Mouse (Mus musculus): ENCODE results near the gene F2. TPM values are rescaled to one million over a fixed set of nuclear protein-coding genes. Genes with fewer than 3 reads are reported as not detected.

F2 gene
- polyA plus RNA-seq, 1 experiment = 0.57 TPM

- Histone ChIP-seq H3K4me3 (ENCODE audit: low read depth, low read length) (no peak overlapping the region), H3K36me3 (ENCODE audit: control insufficient read depth, insufficient read depth, low read length, poor library complexity, severe bottlenecking) (peaks cover 18% of the 10 kb centered on the region), H3K9ac (ENCODE audit: low read depth, poor library complexity, severe bottlenecking) (no peak overlapping the region), H3K4me1 (ENCODE audit: control insufficient read depth, insufficient read depth, low read length) (no peaks in the 10 kb centered on the region), H3K27ac (ENCODE audit: insufficient read depth, low read length) (no peak overlapping the region), H3K9me3 (replicated peaks; ENCODE audit: control insufficient read depth, insufficient read depth, low read length, poor library complexity, severe bottlenecking) (no peaks in the 10 kb centered on the region), H3K27me3 (ENCODE audit: control insufficient read depth, insufficient read depth, low read length, poor library complexity, severe bottlenecking) (no peaks in the 10 kb centered on the region)
- TF ChIP-seq POLR2A (IDR thresholded peaks at IDR 0.05; ENCODE audit: insufficient read depth, low read length) (no peak), CTCF (IDR thresholded peaks at IDR 0.05; ENCODE audit: low read depth, low read length) (no peak), EP300 (IDR thresholded peaks at IDR 0.05; ENCODE audit: insufficient read depth, low read depth, low read length) (no peak)
Measured at GRCm38 (mm10) chr2:91645811-91646210, 9.6 kb upstream of the F2 start.

- TF ChIP-seq EP300 (IDR thresholded peaks at IDR 0.05; ENCODE audit: insufficient read depth, low read depth, low read length) = no peak
- no peak for TF ChIP-seq POLR2A (IDR thresholded peaks at IDR 0.05; ENCODE audit: insufficient read depth, low read length)
- TF ChIP-seq CTCF (IDR thresholded peaks at IDR 0.05; ENCODE audit: low read depth, low read length) = no peak
- Histone ChIP-seq H3K4me3 (ENCODE audit: low read depth, low read length) (no peak overlapping the region), H3K4me1 (ENCODE audit: control insufficient read depth, insufficient read depth, low read length) (no peaks in the 10 kb centered on the region), H3K27ac (ENCODE audit: insufficient read depth, low read length) (no peak overlapping the region), H3K27me3 (ENCODE audit: control insufficient read depth, insufficient read depth, low read length, poor library complexity, severe bottlenecking) (no peaks in the 10 kb centered on the region), H3K9me3 (replicated peaks; ENCODE audit: control insufficient read depth, insufficient read depth, low read length, poor library complexity, severe bottlenecking) (no peaks in the 10 kb centered on the region), H3K9ac (ENCODE audit: low read depth, poor library complexity, severe bottlenecking) (no peak overlapping the region), H3K36me3 (ENCODE audit: control insufficient read depth, insufficient read depth, low read length, poor library complexity, severe bottlenecking) (peaks cover 18% of the 10 kb centered on the region)
Measured at GRCm38 (mm10) chr2:91645354-91645753, 9.1 kb upstream of the F2 start.

- no peak overlapping the region for H3K27ac ChIP-seq (ENCODE audit: insufficient read depth, low read length)
- no peak for TF ChIP-seq CTCF (IDR thresholded peaks at IDR 0.05; ENCODE audit: low read depth, low read length)
- TF ChIP-seq EP300 (IDR thresholded peaks at IDR 0.05; ENCODE audit: insufficient read depth, low read depth, low read length) = no peak
- TF ChIP-seq POLR2A (IDR thresholded peaks at IDR 0.05; ENCODE audit: insufficient read depth, low read length) = no peak
- H3K27me3 ChIP-seq (ENCODE audit: control insufficient read depth, insufficient read depth, low read length, poor library complexity, severe bottlenecking) = no peaks in the 10 kb centered on the region
- no peak overlapping the region for H3K4me3 ChIP-seq (ENCODE audit: low read depth, low read length)
- H3K4me1 ChIP-seq (ENCODE audit: control insufficient read depth, insufficient read depth, low read length) = no peaks in the 10 kb centered on the region
- H3K9ac ChIP-seq (ENCODE audit: low read depth, poor library complexity, severe bottlenecking) = no peak overlapping the region
- H3K36me3 ChIP-seq (ENCODE audit: control insufficient read depth, insufficient read depth, low read length, poor library complexity, severe bottlenecking) = peaks cover 18% of the 10 kb centered on the region
- H3K9me3 ChIP-seq (replicated peaks; ENCODE audit: control insufficient read depth, insufficient read depth, low read length, poor library complexity, severe bottlenecking) = no peaks in the 10 kb centered on the region
Measured at GRCm38 (mm10) chr2:91644021-91644420, 7.8 kb upstream of the F2 start.

- Histone ChIP-seq H3K36me3 (ENCODE audit: control insufficient read depth, insufficient read depth, low read length, poor library complexity, severe bottlenecking) (peaks cover 18% of the 10 kb centered on the region), H3K4me1 (ENCODE audit: control insufficient read depth, insufficient read depth, low read length) (no peaks in the 10 kb centered on the region), H3K27ac (ENCODE audit: insufficient read depth, low read length) (no peak overlapping the region), H3K27me3 (ENCODE audit: control insufficient read depth, insufficient read depth, low read length, poor library complexity, severe bottlenecking) (no peaks in the 10 kb centered on the region), H3K4me3 (ENCODE audit: low read depth, low read length) (no peak overlapping the region), H3K9ac (ENCODE audit: low read depth, poor library complexity, severe bottlenecking) (no peak overlapping the region), H3K9me3 (replicated peaks; ENCODE audit: control insufficient read depth, insufficient read depth, low read length, poor library complexity, severe bottlenecking) (no peaks in the 10 kb centered on the region)
- TF ChIP-seq EP300 (IDR thresholded peaks at IDR 0.05; ENCODE audit: insufficient read depth, low read depth, low read length) (no peak), CTCF (IDR thresholded peaks at IDR 0.05; ENCODE audit: low read depth, low read length) (no peak), POLR2A (IDR thresholded peaks at IDR 0.05; ENCODE audit: insufficient read depth, low read length) (no peak)
Measured at GRCm38 (mm10) chr2:91642825-91643415, 6.7 kb upstream of the F2 start.

- no peak for TF ChIP-seq CTCF (IDR thresholded peaks at IDR 0.05; ENCODE audit: low read depth, low read length)
- TF ChIP-seq POLR2A (IDR thresholded peaks at IDR 0.05; ENCODE audit: insufficient read depth, low read length) = no peak
- TF ChIP-seq EP300 (IDR thresholded peaks at IDR 0.05; ENCODE audit: insufficient read depth, low read depth, low read length) = no peak
- Histone ChIP-seq H3K27me3 (ENCODE audit: control insufficient read depth, insufficient read depth, low read length, poor library complexity, severe bottlenecking) (no peaks in the 10 kb centered on the region), H3K4me3 (ENCODE audit: low read depth, low read length) (no peak overlapping the region), H3K9me3 (replicated peaks; ENCODE audit: control insufficient read depth, insufficient read depth, low read length, poor library complexity, severe bottlenecking) (no peaks in the 10 kb centered on the region), H3K36me3 (ENCODE audit: control insufficient read depth, insufficient read depth, low read length, poor library complexity, severe bottlenecking) (no peaks in the 10 kb centered on the region), H3K27ac (ENCODE audit: insufficient read depth, low read length) (no peak overlapping the region), H3K9ac (ENCODE audit: low read depth, poor library complexity, severe bottlenecking) (no peak overlapping the region), H3K4me1 (ENCODE audit: control insufficient read depth, insufficient read depth, low read length) (no peaks in the 10 kb centered on the region)
Measured at GRCm38 (mm10) chr2:91638931-91639330, 2.7 kb upstream of the F2 start.

GRCm38 (mm10) chr2:91636727-91637338, 619 bp upstream of the F2 start:
- no peak overlapping the region for H3K9ac ChIP-seq (ENCODE audit: low read depth, poor library complexity, severe bottlenecking)
- TF ChIP-seq POLR2A (IDR thresholded peaks at IDR 0.05; ENCODE audit: insufficient read depth, low read length) (no peak), CTCF (IDR thresholded peaks at IDR 0.05; ENCODE audit: low read depth, low read length) (no peak), EP300 (IDR thresholded peaks at IDR 0.05; ENCODE audit: insufficient read depth, low read depth, low read length) (no peak)
- no peaks in the 10 kb centered on the region for H3K4me1 ChIP-seq (ENCODE audit: control insufficient read depth, insufficient read depth, low read length)
- H3K4me3 ChIP-seq (ENCODE audit: low read depth, low read length) = no peak overlapping the region
- no peaks in the 10 kb centered on the region for H3K36me3 ChIP-seq (ENCODE audit: control insufficient read depth, insufficient read depth, low read length, poor library complexity, severe bottlenecking)
- 0 out of 2 replicates have a peak overlapping the region, but pooled peaks have one; percentile 28 for H3K27ac ChIP-seq (ENCODE audit: insufficient read depth, low read length)
- H3K9me3 ChIP-seq (replicated peaks; ENCODE audit: control insufficient read depth, insufficient read depth, low read length, poor library complexity, severe bottlenecking) = no peaks in the 10 kb centered on the region
- no peaks in the 10 kb centered on the region for H3K27me3 ChIP-seq (ENCODE audit: control insufficient read depth, insufficient read depth, low read length, poor library complexity, severe bottlenecking)
